Mouse (Mus musculus): ENCODE results near the gene Nfkbiz. TPM values are rescaled to one million over a fixed set of nuclear protein-coding genes. Genes with fewer than 3 reads are reported as not detected.

Gene Nfkbiz
- total RNA-seq, 1 experiment from 2014 or later: 26.7 TPM

Other genes with a start within 250 kb of the Nfkbiz start
- 10.1 and 15.5 TPM in 2 replicates for gene Nxpe3, start 56.4 kb upstream of the Nfkbiz start, total RNA-seq (2017)
- 20.2 and 24.9 TPM in 2 replicates for gene Cep97, start 96.0 kb upstream of the Nfkbiz start, total RNA-seq (2017)
- gene Rpl24, start 127.4 kb upstream of the Nfkbiz start, total RNA-seq (2017): 1,507 and 2,166 TPM in 2 replicates
- 42.4 and 49.9 TPM in 2 replicates for gene Zbtb11, start 135.0 kb upstream of the Nfkbiz start, total RNA-seq (2017)
- 116 and 120 TPM in 2 replicates for gene Pcnp, start 190.8 kb upstream of the Nfkbiz start, total RNA-seq (2017)
- 50.0 and 58.0 TPM in 2 replicates for gene Trmt10c, start 198.9 kb upstream of the Nfkbiz start, total RNA-seq (2017)
- 26.1 and 29.4 TPM in 2 replicates for gene Senp7, start 209.4 kb upstream of the Nfkbiz start, total RNA-seq (2017)